Mouse (Mus musculus): ENCODE measurements around the gene Scaf1.

Gene Scaf1

GRCm38 (mm10) chr7:44953561-44953960 lies 62.6 kb downstream of the Scaf1 start:
- no peak for DNase-seq

Data from kidney, postnatal 36 days (tissue).